Mouse (Mus musculus) urinary bladder, adult 18-20 months (tissue): ENCODE measurements at regions not wholly inside any gene's neighbourhood (a gene's known extent, or its start where the extent isn't known, plus 50 kb on each side); places are given as distances from the start of the nearest gene placed in this dataset.
"Not testable (repeated sequence)": the region's sequence is repeated elsewhere in the genome, so short reads cannot be mapped to it uniquely, and the experiment has no call there.

ENCODE experiments used
- DNase-seq, 2 experiments: peaks; one replicate each; pipeline ENCODE4 v3.0.0; 2022; ENCODE audit warnings: low spot score in 2 of 2, mixed read lengths in 2 of 2

- DNase-seq = not testable (repeated sequence)
These were observed 150.3 kb upstream of the Trpc7 start for GRCm38 (mm10) chr13:57046130-57046529.

- no peak for DNase-seq
These were observed 148.7 kb upstream of the Trpc7 start for GRCm38 (mm10) chr13:57044455-57044854.

GRCm38 (mm10) chr13:57043316-57043974 is 147.7 kb upstream of the Trpc7 start:
- no peak for DNase-seq

GRCm38 (mm10) chr13:57042514-57042913 is 146.7 kb upstream of the Trpc7 start:
- no peak for DNase-seq

GRCm38 (mm10) chr13:57032871-57033270 is 137.1 kb upstream of the Trpc7 start:
- DNase-seq = no peak

GRCm38 (mm10) chr13:57017553-57018341 is 122.0 kb upstream of the Trpc7 start:
- no peak for DNase-seq

- DNase-seq = no peak
These were observed 120.9 kb upstream of the Trpc7 start for GRCm38 (mm10) chr13:57016465-57017272.

- not testable (repeated sequence) for DNase-seq
These were observed 111.4 kb upstream of the Trpc7 start for GRCm38 (mm10) chr13:57007236-57007635.

GRCm38 (mm10) chr13:57003565-57004132 is 107.9 kb upstream of the Trpc7 start:
- no peak for DNase-seq

- no peak for DNase-seq
These were observed 96.2 kb upstream of the Trpc7 start for GRCm38 (mm10) chr13:56992022-56992421.

GRCm38 (mm10) chr13:56974063-56974462 is 78.3 kb upstream of the Trpc7 start:
- no peak for DNase-seq

- DNase-seq = no peak
These were observed 59.6 kb upstream of the Trpc7 start for GRCm38 (mm10) chr13:56955358-56955757.

- DNase-seq = no peak
These were observed 52.3 kb upstream of the Trpc7 start for GRCm38 (mm10) chr13:56948086-56948485.

- DNase-seq = no peak
These were observed 51.5 kb upstream of the Trpc7 start for GRCm38 (mm10) chr13:56947266-56947665.
